Mouse (Mus musculus): ENCODE data around the gene Spon2.

The Spon2 gene

DNA sequence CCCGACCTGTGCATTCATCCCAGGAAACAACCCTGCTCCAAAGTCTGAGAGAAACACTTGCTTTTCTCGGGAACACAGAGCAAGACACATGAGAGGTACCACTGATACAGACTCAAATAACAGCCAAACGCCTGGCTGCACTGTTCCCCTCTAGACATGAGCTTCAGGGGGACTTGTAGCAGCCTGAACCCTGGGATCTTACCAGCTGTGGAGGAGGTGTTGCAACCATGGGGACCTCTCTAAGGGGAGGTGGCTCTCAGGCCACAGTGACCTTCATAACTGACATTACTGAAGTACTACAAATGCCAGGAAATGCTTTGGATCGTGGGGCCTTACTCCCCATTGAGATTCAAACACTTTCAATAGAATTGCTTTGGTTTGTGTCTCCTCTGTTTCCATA is 3.5 kb downstream of the Spon2 start:
- DNase-seq, result no peak

DNA sequence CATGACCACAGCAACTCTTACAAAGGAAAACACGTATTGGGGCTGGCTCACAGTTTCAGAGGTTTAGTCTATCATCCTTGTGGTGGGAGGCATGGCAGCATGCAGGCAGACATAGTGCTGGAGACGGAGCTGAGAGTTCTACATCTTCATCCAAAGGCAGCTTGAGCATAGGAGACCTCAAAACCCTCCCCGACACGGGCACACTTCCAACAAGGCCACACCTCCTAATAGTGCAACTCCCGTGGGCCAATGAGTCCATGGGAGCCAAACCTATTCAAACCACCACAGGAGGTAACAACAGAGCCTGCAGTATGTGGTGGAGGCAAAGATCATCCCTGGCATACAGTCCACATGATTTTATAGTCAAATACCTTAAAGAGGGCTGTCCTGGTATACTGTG is 7.0 kb downstream of the Spon2 start:
- DNase-seq, result no peak

DNA sequence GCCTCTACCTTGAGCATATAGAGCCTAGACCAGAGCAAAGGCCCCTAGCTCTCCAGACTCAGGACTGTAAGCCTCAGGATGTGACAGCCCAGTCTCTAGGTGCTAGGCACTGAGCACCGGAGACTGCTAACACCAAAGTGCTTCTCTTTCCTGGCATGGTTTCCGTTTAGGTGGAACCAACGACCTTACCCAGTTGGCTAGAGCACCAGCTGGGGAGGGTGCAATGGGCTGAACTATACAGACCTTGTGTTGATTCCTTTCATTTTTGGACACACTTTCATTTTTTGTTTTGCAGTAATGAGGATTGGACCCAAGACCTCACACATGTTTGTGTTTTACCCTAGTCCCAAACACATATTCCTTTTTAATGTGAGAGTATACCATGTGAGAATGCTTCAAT is 7.7 kb downstream of the Spon2 start:
- no peak for DNase-seq

GRCm38 (mm10) chr5:33208533-33209245 is 9.6 kb downstream of the Spon2 start:
- DNase-seq, result no peak

GRCm38 (mm10) chr5:33207136-33207535 is 11.1 kb downstream of the Spon2 start:
- no peak for DNase-seq

DNA sequence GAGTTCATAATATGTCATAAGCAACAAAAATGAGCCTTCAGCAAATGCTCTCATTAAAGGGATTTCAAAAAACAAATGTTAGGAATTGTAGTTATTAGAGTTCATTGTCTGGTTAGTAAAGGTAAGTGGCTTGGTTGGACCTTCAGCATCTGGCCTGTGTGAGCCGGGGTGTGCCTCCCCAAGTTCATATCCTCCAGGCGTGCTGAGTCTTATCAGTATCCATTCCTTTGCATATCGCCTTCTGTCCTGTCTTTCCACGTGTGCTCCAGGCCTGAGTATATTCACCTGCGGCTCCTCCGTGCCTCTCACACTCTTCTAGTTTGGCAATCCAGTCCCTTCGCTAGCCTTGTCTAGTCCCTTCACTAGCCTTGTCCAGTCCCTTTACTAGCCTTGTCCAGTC is 11.9 kb downstream of the Spon2 start:
- no peak for DNase-seq

GRCm38 (mm10) chr5:33204284-33204683 is 14.0 kb downstream of the Spon2 start:
- DNase-seq, result no peak

GRCm38 (mm10) chr5:33203691-33204242 is 14.5 kb downstream of the Spon2 start:
- DNase-seq, result peak; percentile 92 to 94

GRCm38 (mm10) chr5:33203171-33203565 is 15.1 kb downstream of the Spon2 start:
- DNase-seq, result no peak

GRCm38 (mm10) chr5:33202516-33203170 is 15.6 kb downstream of the Spon2 start:
- no peak for DNase-seq

DNA sequence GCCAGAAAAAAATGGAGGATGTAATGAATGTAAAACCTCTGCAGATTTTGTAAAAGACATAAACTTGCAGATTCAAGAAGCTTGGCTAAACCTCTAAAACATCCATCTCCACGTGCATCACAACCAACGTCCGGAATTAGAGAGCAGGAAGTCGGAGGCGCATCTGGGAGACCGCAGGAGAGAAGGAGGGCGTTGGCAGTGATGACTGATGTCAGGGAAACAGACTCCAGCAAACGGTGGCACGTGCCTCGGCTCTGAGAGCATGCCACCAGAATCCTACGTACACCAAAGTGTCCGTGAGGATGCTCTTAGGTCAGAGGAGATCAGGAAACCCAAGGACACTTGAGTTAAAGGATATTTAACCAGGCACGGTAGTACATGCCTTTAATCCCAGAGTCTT is 16.6 kb downstream of the Spon2 start:
- no peak for DNase-seq

DNA sequence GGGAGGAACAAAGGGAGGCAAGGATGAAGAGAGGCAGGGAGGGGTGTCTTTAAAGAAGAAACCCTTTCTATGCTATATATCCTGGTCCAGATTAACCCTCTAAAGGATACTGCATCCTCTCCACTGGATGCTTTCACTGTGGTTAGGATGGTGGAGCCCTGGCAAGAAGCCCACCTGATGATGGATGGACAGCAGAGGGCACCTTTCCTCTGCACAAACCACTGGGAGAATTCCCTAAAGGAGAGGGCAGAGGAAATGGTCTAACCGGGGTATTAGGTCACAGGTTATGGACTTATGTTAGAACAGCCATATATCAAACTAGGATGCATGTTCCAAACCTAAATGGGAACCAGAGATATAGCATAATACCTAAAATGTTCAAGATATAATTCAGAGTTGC is 18.2 kb downstream of the Spon2 start:
- DNase-seq, result peak; percentile 36 to 42

- DNase-seq, result no peak
These were observed 22.9 kb downstream of the Spon2 start for GRCm38 (mm10) chr5:33195246-33195852.

- DNase-seq, result no peak
These were observed 24.7 kb downstream of the Spon2 start for GRCm38 (mm10) chr5:33193567-33193966.
